Mouse (Mus musculus): ENCODE measurements at regions not wholly inside any gene's neighbourhood (a gene's known extent, or its start where the extent isn't known, plus 50 kb on each side); places are given as distances from the start of the nearest gene placed in this dataset.

DNA sequence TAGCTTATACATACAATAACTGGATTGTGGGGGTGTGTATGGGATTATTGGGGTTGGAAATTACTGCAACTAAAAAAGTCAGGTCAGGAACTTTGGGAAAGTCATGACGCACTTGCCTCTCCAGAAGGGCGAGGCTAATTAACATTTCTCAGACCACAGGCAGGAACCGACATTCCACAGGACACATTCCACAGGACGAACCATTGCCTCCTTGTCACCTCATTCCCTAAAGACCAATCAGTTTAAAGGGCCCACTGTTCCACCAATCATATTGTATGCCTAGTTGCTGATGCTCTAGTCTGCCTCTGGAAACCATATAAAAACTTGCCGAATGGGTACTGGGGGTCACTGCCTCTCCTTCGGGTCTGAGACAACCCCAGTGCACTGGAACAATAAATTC lies 113.0 kb upstream of the Pcgf5 start:
- no peak for DNase-seq (ENCODE audit: low spot score)

DNA sequence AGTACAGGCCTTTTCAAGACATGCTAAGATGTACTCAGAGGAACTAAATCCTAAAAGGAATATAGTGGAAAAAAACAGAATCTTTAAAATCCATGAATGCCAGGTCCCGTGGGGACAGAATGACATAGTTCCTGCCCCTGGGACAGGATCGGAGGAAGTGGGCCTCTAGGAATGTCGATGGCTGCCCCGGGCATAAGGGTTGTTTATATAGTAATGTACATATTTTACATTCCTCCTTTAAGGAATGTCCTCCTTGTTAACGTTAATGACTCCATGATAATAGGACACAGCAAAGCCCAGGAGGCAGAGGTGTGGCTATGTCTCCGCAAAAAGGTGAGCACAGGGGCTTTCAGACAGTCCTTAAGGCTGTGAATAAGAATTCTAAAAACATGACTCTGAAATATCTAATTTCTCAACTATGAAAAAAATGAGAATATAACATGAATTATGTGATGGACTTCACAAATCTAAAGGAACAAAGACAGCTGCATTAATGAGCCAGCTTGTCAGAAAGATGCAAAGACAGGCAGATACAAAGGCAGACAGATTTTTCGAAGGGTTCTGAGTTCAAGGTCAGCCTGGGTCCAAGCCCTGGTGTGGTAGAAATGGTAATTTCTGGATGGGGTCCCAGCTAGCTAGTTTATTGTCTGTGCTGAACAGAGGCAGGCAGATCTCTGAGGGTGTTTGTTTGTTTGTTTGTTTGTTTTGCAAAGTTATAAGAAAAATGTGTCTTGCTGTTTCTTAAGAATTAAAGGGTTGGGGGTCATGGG lies 111.3 kb upstream of the Pcgf5 start:
- no peak for DNase-seq (ENCODE audit: low spot score)

DNA sequence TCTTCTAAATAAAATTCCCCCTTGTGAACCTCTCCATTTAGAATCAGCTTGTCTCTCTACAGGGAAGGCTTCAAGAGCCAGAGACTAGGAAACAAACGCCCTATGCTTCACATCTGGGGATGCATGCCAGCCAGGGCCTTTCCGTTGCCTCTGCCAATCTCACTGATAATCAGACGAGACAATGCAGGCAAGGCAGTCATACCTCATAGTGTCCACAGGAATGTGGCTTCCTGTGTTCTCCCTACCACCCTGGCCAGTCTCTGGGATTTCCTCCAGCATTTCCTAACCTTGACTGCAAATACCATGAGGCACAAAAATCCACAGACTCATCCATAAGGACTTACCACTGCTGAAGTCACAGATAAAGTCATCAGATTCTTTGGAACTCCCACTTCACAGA lies 110.4 kb upstream of the Pcgf5 start:
- DNase-seq (ENCODE audit: low spot score), result no peak

DNA sequence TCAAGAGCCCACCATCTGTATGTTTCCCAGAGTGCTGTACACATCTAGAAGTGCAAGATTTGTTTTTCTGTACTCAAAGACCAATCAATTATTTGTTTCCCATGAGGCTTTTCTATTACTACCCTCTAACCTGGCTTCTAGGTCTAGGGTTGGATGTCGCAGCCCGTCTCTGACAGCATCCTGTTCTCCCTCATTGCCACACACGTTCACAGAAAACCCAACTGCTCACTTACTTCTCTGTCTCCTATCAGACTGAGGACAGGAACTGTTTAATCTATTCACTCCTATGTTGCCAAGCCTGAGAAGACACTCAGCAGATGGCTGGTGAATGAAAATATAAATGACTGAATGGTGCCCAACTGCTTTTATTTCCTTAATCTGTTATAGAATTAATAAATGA lies 109.6 kb upstream of the Pcgf5 start:
- DNase-seq (ENCODE audit: low spot score), result no peak

DNA sequence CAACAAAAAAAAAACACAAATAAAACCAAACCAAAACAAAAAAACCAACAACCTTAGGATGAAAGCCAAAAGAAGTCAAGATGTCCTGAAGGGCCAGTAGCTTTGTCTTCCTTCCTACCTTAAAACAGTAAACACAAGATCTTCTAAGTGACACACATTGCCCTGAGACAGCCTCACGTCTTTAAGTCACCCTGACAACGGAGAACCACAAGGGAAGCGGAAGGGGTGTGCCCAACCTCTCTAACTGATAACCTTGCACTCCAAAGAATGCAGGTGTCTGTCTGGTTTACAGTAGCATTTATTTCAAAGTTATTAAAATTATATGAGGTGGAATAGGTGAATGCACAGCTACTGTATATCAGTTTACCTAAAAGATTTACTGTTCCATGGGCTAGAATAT lies 105.7 kb upstream of the Pcgf5 start:
- DNase-seq (ENCODE audit: low spot score), result no peak

DNA sequence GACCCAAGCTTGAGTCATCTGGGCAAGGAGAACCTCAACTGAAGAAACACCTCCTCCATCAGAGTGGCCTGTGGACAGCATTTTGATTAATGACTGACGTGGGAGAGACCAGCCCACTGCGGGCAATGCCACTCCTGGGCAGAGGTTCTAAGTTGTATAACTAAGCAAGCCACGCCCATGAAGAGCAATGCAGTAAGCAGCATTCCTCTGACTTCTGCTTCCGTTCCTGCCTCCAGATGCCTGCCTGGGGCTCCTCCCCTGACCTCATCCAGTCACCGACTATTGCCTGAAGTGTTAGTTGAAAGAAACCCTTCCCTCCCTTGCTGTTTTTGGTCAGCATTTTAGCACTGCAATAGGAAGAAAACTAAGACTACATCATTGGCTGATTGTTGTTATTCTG lies 105.2 kb upstream of the Pcgf5 start:
- DNase-seq (ENCODE audit: low spot score), result no peak

DNA sequence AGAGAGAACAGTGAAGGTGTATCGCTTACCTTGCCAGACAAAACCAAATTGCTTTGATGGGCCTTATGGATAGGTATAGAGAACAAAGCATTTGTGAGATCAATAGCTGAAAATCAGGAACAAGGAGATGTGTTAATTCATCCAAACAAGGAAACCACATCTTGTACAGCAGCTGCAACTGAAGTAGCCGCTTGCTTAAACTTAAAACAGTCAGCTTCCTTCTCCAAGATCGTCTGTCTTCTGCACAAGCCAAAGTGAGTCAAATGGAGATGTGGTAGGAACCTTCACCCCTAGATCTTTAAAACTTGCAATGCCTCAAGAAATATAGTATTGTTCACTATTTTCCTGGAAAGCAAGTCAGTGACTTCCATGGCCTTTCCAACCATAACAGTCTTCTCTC lies 95.6 kb upstream of the Pcgf5 start:
- DNase-seq (ENCODE audit: low spot score), result no peak

DNA sequence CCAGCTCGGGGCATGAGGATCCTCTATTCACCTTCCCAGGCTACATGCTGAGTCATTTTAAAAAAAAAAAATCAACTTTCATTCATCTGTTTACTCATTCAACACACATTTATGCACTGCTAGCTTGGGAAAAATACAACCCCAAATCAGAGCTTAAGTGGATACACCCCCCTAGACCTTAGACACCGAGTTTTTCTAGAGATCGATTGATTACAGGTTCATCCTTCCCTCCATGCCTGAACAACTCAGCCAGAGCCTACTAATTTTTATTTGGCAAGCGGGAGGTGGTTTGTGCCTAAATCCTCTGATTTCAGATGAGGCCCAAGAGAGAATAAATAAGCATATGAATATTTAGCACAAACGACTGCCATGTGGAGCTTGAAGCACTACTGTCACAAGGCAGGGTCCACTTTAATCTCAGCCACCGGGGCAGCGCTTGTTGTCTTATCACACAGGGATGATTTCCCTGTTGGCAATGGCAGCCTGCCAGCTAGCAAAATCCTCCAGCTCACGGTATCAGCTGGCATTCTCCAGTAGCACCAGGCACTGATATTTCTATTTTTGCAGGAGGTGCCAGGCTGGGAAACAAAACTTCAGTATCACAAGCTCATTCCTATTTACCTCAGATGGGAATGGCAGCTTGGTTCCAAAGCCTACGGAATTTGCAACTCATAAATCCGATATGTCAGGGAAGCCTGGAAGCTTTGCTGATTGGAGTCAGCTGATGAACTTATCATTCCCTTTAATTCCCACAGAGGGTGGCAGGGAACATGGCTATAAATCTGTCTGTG lies 90.2 kb upstream of the Pcgf5 start:
- peak; percentile 9 for DNase-seq (ENCODE audit: low spot score)

DNA sequence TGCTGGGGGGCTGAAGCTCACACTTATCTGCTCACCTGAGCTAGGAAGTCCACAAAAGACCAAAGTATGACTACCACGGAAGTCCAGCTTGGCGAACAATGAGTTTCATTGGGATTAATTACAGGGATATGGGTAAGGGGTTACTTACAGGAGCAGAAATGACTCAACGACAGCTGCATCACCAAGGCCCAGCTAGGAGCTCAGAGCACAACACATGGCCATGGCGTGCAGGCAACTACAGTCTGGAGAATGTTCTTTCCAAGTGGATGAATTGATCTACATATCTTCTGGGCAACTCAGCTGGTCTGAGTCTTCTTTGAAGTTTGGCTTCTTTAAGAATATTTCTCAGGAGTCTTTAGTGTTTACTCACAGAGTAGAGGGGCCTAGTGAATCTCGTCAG lies 86.3 kb upstream of the Pcgf5 start:
- no peak for DNase-seq (ENCODE audit: low spot score)

DNA sequence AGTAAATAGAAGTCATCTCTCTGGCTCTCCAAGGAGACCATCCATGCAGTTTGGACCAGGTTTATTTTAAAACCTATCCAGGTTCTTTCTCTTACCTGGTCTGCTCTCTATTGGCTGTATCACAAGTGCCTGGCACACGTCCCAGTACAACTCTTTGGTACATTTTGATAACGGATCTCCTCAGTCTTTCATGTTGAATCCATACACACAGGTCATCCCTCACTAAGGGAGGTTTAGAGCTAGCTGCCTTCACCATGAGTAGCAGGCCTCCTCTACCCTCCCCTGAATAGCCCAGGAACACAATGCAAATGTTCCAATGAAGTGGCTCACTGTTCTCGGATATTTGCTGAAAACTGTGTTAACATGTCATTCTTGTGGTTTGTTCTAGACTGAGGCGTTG lies 84.2 kb upstream of the Pcgf5 start:
- DNase-seq (ENCODE audit: low spot score), result no peak

DNA sequence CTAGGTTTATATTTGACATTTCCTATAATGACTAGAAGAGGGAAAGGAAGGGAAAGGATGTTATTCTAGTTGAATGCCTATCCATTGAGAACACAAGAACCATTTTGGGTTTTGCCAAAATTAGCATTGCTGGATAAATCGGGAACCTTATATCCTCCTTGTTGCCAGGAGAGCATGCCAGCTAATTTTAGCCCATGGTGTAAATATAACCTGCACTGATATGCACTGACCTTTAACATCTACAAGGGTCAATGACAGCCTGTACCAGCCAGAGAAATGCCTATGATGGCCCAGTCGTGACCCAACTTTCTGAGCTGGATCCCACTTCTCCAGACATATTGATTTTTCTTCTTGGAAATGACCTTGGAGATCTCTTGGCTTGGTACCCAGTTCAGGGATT lies 83.7 kb upstream of the Pcgf5 start:
- no peak for DNase-seq (ENCODE audit: low spot score)

DNA sequence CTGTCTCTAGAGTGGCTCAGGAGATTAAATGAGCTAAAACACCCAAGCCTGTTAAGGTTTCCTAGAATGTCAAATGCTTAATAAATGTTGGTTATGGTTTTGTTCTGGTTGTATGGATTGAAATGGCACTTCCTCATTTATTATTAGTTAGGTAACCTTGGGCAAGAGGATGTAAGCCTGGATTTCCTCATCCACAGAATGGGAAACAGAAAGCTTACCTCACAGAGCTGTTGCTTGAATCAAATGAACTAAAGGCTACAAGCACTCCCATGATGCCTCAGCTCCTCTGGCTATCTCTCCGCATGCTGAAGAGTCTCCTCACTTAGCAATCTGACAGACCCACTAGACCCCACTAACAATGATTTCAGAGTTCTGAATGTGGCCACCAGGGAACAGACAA lies 82.8 kb upstream of the Pcgf5 start:
- no peak for DNase-seq (ENCODE audit: low spot score)

DNA sequence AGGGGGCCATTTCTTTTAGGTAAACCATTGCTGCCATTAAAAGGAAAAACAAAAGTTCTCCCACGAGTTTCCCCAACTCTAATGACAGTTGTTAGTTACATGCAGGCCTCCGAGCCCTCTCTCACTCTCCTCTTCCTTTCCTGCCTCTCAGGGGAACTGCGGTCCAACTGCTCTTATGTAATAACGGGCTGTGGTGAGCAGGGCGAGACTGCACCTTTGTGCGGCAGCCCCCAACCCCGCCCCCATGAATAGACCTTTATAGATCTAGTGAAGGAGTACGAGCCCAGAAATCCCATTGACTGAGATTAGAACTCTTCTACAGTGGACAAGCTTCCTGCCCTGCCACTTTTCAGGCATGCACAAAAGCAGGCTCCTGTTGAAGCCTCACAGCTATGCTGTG lies 81.8 kb upstream of the Pcgf5 start:
- no peak for DNase-seq (ENCODE audit: low spot score)

DNA sequence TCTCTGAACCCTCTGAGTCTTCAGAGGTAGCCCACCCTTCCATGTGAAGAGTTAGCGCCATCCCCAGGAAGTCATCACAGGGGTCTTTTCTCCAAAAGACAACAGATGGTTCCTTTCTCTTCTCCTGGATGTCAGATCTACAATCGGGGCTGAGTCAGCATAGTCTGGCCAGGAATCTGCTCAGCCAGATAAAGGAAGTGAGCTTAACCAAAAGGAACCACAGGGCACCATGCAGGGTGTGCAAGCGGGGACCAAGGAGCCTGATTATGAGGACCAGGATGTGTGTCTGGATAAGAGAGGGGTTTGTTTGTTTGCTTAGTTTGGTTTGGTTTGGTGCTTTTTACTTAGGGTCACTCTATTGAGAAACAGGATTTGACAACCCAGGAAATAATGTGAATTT lies 74.6 kb upstream of the Pcgf5 start:
- no peak for DNase-seq (ENCODE audit: low spot score)

DNA sequence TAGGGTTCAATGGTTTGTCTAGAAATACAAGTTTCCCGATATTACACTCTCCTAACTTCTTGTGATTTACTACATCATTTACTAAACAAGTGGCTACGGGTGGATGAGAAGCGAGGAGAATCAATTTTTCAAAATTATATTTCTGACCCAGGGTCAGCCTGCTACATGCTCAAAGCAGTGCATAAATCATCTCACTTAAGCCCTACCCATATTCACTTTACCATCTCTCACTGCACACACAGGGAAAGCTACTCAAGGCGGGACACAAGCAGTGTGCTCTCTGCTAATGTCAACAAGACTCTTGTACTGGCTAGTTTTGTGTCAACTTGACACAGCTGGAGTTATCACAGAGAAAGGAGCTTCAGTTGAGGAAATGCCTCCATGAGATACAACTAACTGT lies 62.6 kb upstream of the Pcgf5 start:
- DNase-seq (ENCODE audit: low spot score), result no peak

DNA sequence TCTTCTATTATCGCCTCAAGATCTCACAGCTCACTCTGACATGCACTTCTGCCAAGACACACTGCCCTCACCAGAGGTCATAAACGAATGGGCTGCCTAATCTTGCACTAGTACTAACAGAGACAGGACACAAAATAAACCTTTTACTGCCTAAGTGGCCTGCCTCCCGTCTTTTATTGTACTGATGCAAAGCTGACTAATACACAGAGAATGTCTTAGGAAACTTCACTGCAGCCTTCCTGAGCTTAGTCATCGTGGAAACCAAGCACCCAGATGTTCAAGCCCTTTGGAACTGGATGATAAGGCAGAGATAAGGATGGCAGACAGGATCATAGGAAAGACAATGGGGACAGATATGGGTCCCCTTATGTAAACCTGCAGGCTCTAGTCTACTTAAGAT lies 57.3 kb upstream of the Pcgf5 start:
- DNase-seq (ENCODE audit: low spot score), result no peak

DNA sequence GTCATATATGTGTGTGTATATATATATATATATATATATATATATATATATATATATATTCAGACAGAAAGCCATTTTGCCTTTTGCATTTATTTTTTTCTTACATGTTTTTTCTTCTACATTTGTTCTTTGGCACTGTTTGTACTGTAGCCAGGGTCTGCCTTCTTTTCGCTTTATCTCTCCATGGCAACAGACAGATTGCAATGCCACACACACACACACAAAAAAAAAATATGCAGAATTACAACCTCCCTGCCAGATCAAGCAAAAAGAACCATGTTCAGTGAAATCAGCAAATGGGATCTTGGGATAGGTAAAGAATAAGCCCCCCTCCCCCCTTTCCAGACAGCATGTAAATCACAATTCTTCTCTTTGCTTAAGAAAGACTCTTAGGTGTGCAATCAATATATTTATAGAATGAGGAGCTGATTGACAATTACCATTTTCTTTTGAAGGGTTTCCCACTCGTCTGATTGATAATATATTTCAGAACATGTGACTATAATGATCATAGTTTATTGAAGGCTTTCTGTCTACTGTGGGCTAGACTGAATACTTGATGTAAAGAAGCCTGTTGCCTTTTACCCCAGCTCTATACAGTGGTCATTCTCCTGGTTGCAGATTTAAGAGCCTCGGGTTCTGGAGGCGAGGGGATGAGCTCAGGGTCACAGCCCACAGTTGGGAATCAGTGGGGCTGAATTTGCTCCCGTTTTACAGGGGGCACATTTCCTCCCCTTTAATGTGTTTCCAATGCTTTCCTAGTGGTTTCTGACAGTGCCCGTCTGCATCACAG lies 54.7 kb upstream of the Pcgf5 start:
- DNase-seq (ENCODE audit: low spot score), result no peak

All from urinary bladder, postnatal 14 days (tissue).